Mouse (Mus musculus): ENCODE results near the gene Ppp1r2. TPM values are rescaled to one million over a fixed set of nuclear protein-coding genes. Genes with fewer than 3 reads are reported as not detected.

The Ppp1r2 gene
- polyA plus RNA-seq, 1 experiment = 64.2 TPM

GRCm38 (mm10) chr16:31313611-31314010, 38.5 kb upstream of the Ppp1r2 start:
- Histone ChIP-seq H3K27ac (ENCODE audit: insufficient read depth, low read length) (peak overlapping the region; percentile 77; the same call in 1 of the 2 replicates), H3K4me3 (ENCODE audit: insufficient read depth, low read length) (no peak overlapping the region; the same call in 1 of the 2 replicates), H3K4me1 (ENCODE audit: control insufficient read depth, insufficient read depth, low read length) (peaks cover 10% of the 10 kb centered on the region)
- no peak for TF ChIP-seq CTCF (IDR thresholded peaks at IDR 0.05; ENCODE audit: extremely low read depth, insufficient read depth, low read length)

GRCm38 (mm10) chr16:31312296-31312695, 37.2 kb upstream of the Ppp1r2 start:
- Histone ChIP-seq H3K27ac (ENCODE audit: insufficient read depth, low read length) (peak overlapping the region; percentile 87), H3K4me1 (ENCODE audit: control insufficient read depth, insufficient read depth, low read length) (peaks cover 12% of the 10 kb centered on the region), H3K4me3 (ENCODE audit: insufficient read depth, low read length) (no peak overlapping the region)
- TF ChIP-seq POLR2A (IDR thresholded peaks at IDR 0.05; ENCODE audit: extremely low read depth, insufficient read depth, low read length) (no peak), CTCF (IDR thresholded peaks at IDR 0.05; ENCODE audit: extremely low read depth, insufficient read depth, low read length) (no peak)

- TF ChIP-seq POLR2A (IDR thresholded peaks at IDR 0.05; ENCODE audit: extremely low read depth, insufficient read depth, low read length) (no peak), CTCF (IDR thresholded peaks at IDR 0.05; ENCODE audit: extremely low read depth, insufficient read depth, low read length) (no peak)
- no peak overlapping the region for H3K27ac ChIP-seq (ENCODE audit: insufficient read depth, low read length)
- H3K4me1 ChIP-seq (ENCODE audit: control insufficient read depth, insufficient read depth, low read length) = peaks cover 5% of the 10 kb centered on the region; the same call in 1 of the 2 replicates
- H3K4me3 ChIP-seq (ENCODE audit: insufficient read depth, low read length) = no peak overlapping the region
Measured at GRCm38 (mm10) chr16:31305199-31305919, 30.3 kb upstream of the Ppp1r2 start.

- TF ChIP-seq CTCF (IDR thresholded peaks at IDR 0.05; ENCODE audit: extremely low read depth, insufficient read depth, low read length) (no peak), POLR2A (IDR thresholded peaks at IDR 0.05; ENCODE audit: extremely low read depth, insufficient read depth, low read length) (no peak)
- Histone ChIP-seq H3K4me1 (ENCODE audit: control insufficient read depth, insufficient read depth, low read length) (peaks cover under 1% of the 10 kb centered on the region; the same call in 1 of the 2 replicates), H3K4me3 (ENCODE audit: insufficient read depth, low read length) (no peak overlapping the region), H3K27ac (ENCODE audit: insufficient read depth, low read length) (no peak overlapping the region)
Measured at GRCm38 (mm10) chr16:31303276-31303675, 28.2 kb upstream of the Ppp1r2 start.

GRCm38 (mm10) chr16:31300883-31301532, 25.9 kb upstream of the Ppp1r2 start:
- no peaks in the 10 kb centered on the region for H3K4me1 ChIP-seq (ENCODE audit: control insufficient read depth, insufficient read depth, low read length)
- TF ChIP-seq POLR2A (IDR thresholded peaks at IDR 0.05; ENCODE audit: extremely low read depth, insufficient read depth, low read length) (no peak), CTCF (IDR thresholded peaks at IDR 0.05; ENCODE audit: extremely low read depth, insufficient read depth, low read length) (no peak)
- H3K4me3 ChIP-seq (ENCODE audit: insufficient read depth, low read length) = no peak overlapping the region
- H3K27ac ChIP-seq (ENCODE audit: insufficient read depth, low read length) = no peak overlapping the region

- H3K4me3 ChIP-seq (ENCODE audit: insufficient read depth, low read length) = no peak overlapping the region
- H3K4me1 ChIP-seq (ENCODE audit: control insufficient read depth, insufficient read depth, low read length) = no peaks in the 10 kb centered on the region
- no peak overlapping the region for H3K27ac ChIP-seq (ENCODE audit: insufficient read depth, low read length)
- TF ChIP-seq POLR2A (IDR thresholded peaks at IDR 0.05; ENCODE audit: extremely low read depth, insufficient read depth, low read length) (no peak), CTCF (IDR thresholded peaks at IDR 0.05; ENCODE audit: extremely low read depth, insufficient read depth, low read length) (no peak)
Measured at GRCm38 (mm10) chr16:31300467-31300866, 25.4 kb upstream of the Ppp1r2 start.

GRCm38 (mm10) chr16:31299960-31300353, 24.9 kb upstream of the Ppp1r2 start:
- Histone ChIP-seq H3K27ac (ENCODE audit: insufficient read depth, low read length) (no peak overlapping the region), H3K4me3 (ENCODE audit: insufficient read depth, low read length) (no peak overlapping the region), H3K4me1 (ENCODE audit: control insufficient read depth, insufficient read depth, low read length) (no peaks in the 10 kb centered on the region)
- TF ChIP-seq CTCF (IDR thresholded peaks at IDR 0.05; ENCODE audit: extremely low read depth, insufficient read depth, low read length) (no peak), POLR2A (IDR thresholded peaks at IDR 0.05; ENCODE audit: extremely low read depth, insufficient read depth, low read length) (no peak)

- Histone ChIP-seq H3K4me1 (ENCODE audit: control insufficient read depth, insufficient read depth, low read length) (no peaks in the 10 kb centered on the region), H3K27ac (ENCODE audit: insufficient read depth, low read length) (no peak overlapping the region), H3K4me3 (ENCODE audit: insufficient read depth, low read length) (no peak overlapping the region)
- TF ChIP-seq CTCF (IDR thresholded peaks at IDR 0.05; ENCODE audit: extremely low read depth, insufficient read depth, low read length) = no peak
- no peak for TF ChIP-seq POLR2A (IDR thresholded peaks at IDR 0.05; ENCODE audit: extremely low read depth, insufficient read depth, low read length)
Measured at GRCm38 (mm10) chr16:31299164-31299959, 24.3 kb upstream of the Ppp1r2 start.

GRCm38 (mm10) chr16:31297113-31297512, 22.0 kb upstream of the Ppp1r2 start:
- no peaks in the 10 kb centered on the region for H3K4me1 ChIP-seq (ENCODE audit: control insufficient read depth, insufficient read depth, low read length)
- H3K4me3 ChIP-seq (ENCODE audit: insufficient read depth, low read length) = no peak overlapping the region
- TF ChIP-seq POLR2A (IDR thresholded peaks at IDR 0.05; ENCODE audit: extremely low read depth, insufficient read depth, low read length) (no peak), CTCF (IDR thresholded peaks at IDR 0.05; ENCODE audit: extremely low read depth, insufficient read depth, low read length) (no peak)
- H3K27ac ChIP-seq (ENCODE audit: insufficient read depth, low read length) = no peak overlapping the region

All from cortical plate, adult 2 months (tissue).